12 mouse cellular contexts compared by ENCODE assay signal in the genomic region with DNA sequence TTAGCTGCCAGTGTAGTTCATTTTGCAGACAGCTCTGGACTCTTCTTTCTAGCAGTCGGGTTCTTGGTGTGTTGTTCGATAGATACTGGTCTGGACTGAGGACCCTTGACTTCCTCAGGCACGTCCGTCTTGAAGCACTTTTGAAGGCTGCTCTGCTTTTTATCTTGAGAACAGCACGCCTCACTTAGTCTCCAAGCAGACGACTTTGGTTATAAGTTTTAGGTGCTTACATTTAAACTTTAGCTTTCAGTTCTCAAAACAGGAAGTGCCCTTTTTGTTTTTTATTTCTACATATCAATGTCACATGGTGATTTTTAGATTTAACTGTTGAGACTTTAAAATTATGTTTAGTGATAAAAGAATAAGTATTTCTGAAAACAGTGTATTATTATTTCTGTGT. TPM values are rescaled to one million over a fixed set of nuclear protein-coding genes. Genes with fewer than 3 reads are reported as not detected.
DNase-seq lines count a peak whose midpoint lies in the region; ATAC-seq and TF ChIP-seq lines count a peak whose summit lies in the region.
"Had no signal": no experiment of that assay in that cellular context is flagged by ENCODE, and none has a peak within 500 bp of the region (broad histone marks: within the 10 kb centered on the region; RNA-seq: fewer than 3 reads in every experiment).

No protein-coding gene starts in this region.

- peak overlapping the region; percentile 33 for H3K4me2 ChIP-seq in heart, embryonic 13.5 days
- peak overlapping the region; percentile 16; the same call in 1 of the 2 replicates for H3K4me2 ChIP-seq in neural tube, embryonic 15.5 days
- H3K4me2 ChIP-seq in intestine, embryonic 16.5 days (ENCODE audit: low read depth, low read length): no peak overlapping the region
- no peak overlapping the region for H3K4me2 ChIP-seq in liver, postnatal 0 days (ENCODE audit: low read depth, low read length)
- H3K4me2 ChIP-seq: heart, embryonic 15.5 days had no signal

- peaks cover 39% of the 10 kb centered on the region for H3K4me1 ChIP-seq in heart, embryonic 13.5 days
- H3K4me1 ChIP-seq in neural tube, embryonic 15.5 days: 0 out of 2 replicates have a peak, but pooled peaks cover 7% of the 10 kb centered on the region
- H3K4me1 ChIP-seq in intestine, embryonic 16.5 days (ENCODE audit: control insufficient read depth, insufficient read depth, low read length): peaks cover 5% of the 10 kb centered on the region; the same call in 1 of the 2 replicates
- H3K4me1 ChIP-seq in liver, postnatal 0 days (ENCODE audit: insufficient read depth): no peaks in the 10 kb centered on the region

- no peak for TF ChIP-seq EP300 in liver, postnatal 0 days (IDR thresholded peaks at IDR 0.05; ENCODE audit: low read depth)

- 23% methylated on average over 6 of the region's 6 CpGs for WGBS in heart, embryonic 13.5 days
- 67% methylated on average over 6 of the region's 6 CpGs for WGBS in neural tube, embryonic 15.5 days
- 37% methylated on average over 6 of the region's 6 CpGs for WGBS in intestine, embryonic 16.5 days
- 43% methylated on average over 6 of the region's 6 CpGs for WGBS in liver, postnatal 0 days (ENCODE audit: insufficient replicate concordance)

- peak overlapping the region; percentile 34; the same call in 1 of the 2 replicates for H3K9ac ChIP-seq in heart, embryonic 13.5 days
- H3K9ac ChIP-seq in neural tube, embryonic 15.5 days (replicated peaks): no peak overlapping the region
- H3K9ac ChIP-seq in intestine, embryonic 16.5 days (ENCODE audit: low read depth, low read length): no peak overlapping the region
- H3K9ac ChIP-seq in liver, postnatal 0 days (replicated peaks): no peak overlapping the region
- H3K9ac ChIP-seq: heart, embryonic 15.5 days had no signal

- intact Hi-C loops in heart, postnatal 25 days (cut with DNase I): no loop called here

- H3K27ac ChIP-seq in heart, embryonic 13.5 days (replicated peaks): no peak overlapping the region
- H3K27ac ChIP-seq in neural tube, embryonic 15.5 days (replicated peaks): no peak overlapping the region
- H3K27ac ChIP-seq in intestine, embryonic 16.5 days (ENCODE audit: low read length): peak overlapping the region; percentile 37; the same call in 1 of the 2 replicates
- no peak overlapping the region for H3K27ac ChIP-seq in liver, postnatal 0 days (ENCODE audit: low read depth)
- H3K27ac ChIP-seq: heart, embryonic 15.5 days; macrophage had no signal

- no peaks in the 10 kb centered on the region for H3K27me3 ChIP-seq in heart, embryonic 13.5 days (replicated peaks)
- H3K27me3 ChIP-seq in neural tube, embryonic 15.5 days (replicated peaks): no peaks in the 10 kb centered on the region
- H3K27me3 ChIP-seq in intestine, embryonic 16.5 days (replicated peaks; ENCODE audit: control insufficient read depth, insufficient read depth, low read length): no peaks in the 10 kb centered on the region
- H3K27me3 ChIP-seq in liver, postnatal 0 days (ENCODE audit: insufficient read depth, low read length): no peaks in the 10 kb centered on the region
- H3K27me3 ChIP-seq: heart, embryonic 15.5 days had no signal

- ATAC-seq in heart, embryonic 13.5 days (ENCODE audit: extremely low read depth, insufficient number of reproducible peaks, low FRiP score, low TSS enrichment): no peak
- ATAC-seq in neural tube, embryonic 15.5 days (ENCODE audit: low FRiP score): no peak
- no peak for ATAC-seq in intestine, embryonic 16.5 days
- ATAC-seq in liver, postnatal 0 days: no peak

- H3K4me3 ChIP-seq in heart, embryonic 13.5 days: no peak overlapping the region
- no peak overlapping the region; the same call in 1 of the 2 replicates for H3K4me3 ChIP-seq in neural tube, embryonic 15.5 days (replicated peaks)
- no peak overlapping the region for H3K4me3 ChIP-seq in intestine, embryonic 16.5 days (ENCODE audit: low read length)
- H3K4me3 ChIP-seq in liver, postnatal 0 days (ENCODE audit: low read depth, low read length): no peak overlapping the region
- H3K4me3 ChIP-seq: heart, embryonic 15.5 days had no signal

- no peaks in the 10 kb centered on the region for H3K36me3 ChIP-seq in heart, embryonic 13.5 days
- no peaks in the 10 kb centered on the region for H3K36me3 ChIP-seq in neural tube, embryonic 15.5 days
- no peaks in the 10 kb centered on the region for H3K36me3 ChIP-seq in intestine, embryonic 16.5 days (ENCODE audit: control insufficient read depth, insufficient read depth, low read length)
- no peaks in the 10 kb centered on the region for H3K36me3 ChIP-seq in liver, postnatal 0 days (replicated peaks; ENCODE audit: insufficient read depth, low read length)
- H3K36me3 ChIP-seq: heart, embryonic 15.5 days had no signal

- DNase-seq in heart, postnatal 25 days (ENCODE audit: low spot score): no peak
- DNase-seq in neural tube, embryonic 10.5 days (ENCODE audit: extremely low spot score, low spot score): no peak
- peak; percentile 6 for DNase-seq in T-cell, adult 2 months (ENCODE audit: low spot score)
- no peak for DNase-seq in liver, postnatal 0 days
- no peak for DNase-seq in right cerebral cortex, postnatal 10 days (ENCODE audit: low spot score in 2 of 2)
- DNase-seq: cerebellum, adult 11-12 months; kidney, adult 2 months had no signal

- no peaks in the 10 kb centered on the region for H3K9me3 ChIP-seq in heart, embryonic 13.5 days
- no peaks in the 10 kb centered on the region for H3K9me3 ChIP-seq in neural tube, embryonic 15.5 days (replicated peaks)
- H3K9me3 ChIP-seq in intestine, embryonic 16.5 days (ENCODE audit: control insufficient read depth, low read length): no peaks in the 10 kb centered on the region
- H3K9me3 ChIP-seq in liver, postnatal 0 days (ENCODE audit: low read length): no peaks in the 10 kb centered on the region
- H3K9me3 ChIP-seq: heart, embryonic 15.5 days had no signal

- no peak for TF ChIP-seq CTCF in liver, postnatal 0 days (IDR thresholded peaks at IDR 0.05; ENCODE audit: low read depth)

RNA-seq across cellular contexts. Expression of gene Dlg1, which starts 33.1 kb away (rescaled TPM):
- 12.4 and 13.2 TPM in 2 replicates for polyA plus RNA-seq in heart, embryonic 13.5 days (2015; fragmentation: Nextera tagmentation; extraction: Ambion mirVana)
- total RNA-seq in heart, postnatal 25 days (2021): 10 to 100 TPM; 41.7 to 41.8 TPM
- polyA plus RNA-seq in neural tube, embryonic 15.5 days (2015; fragmentation: Nextera tagmentation; extraction: Ambion mirVana): 13.0 and 15.5 TPM in 2 replicates
- polyA plus RNA-seq in intestine, embryonic 16.5 days (2015; fragmentation: Nextera tagmentation; extraction: Ambion mirVana): 14.1 and 17.1 TPM in 2 replicates
- 4.5 and 5.6 TPM in 2 replicates for polyA plus RNA-seq in liver, postnatal 0 days (2015; fragmentation: Nextera tagmentation; extraction: Ambion mirVana)

Comparison
In these comparisons a context has a peak if more than half of its experiments do, and no peak if none do; other contexts are left out.
1. H3K4me2 ChIP-seq: peak in heart, embryonic 13.5 days (single experiment) and neural tube, embryonic 15.5 days (single experiment); none in intestine, embryonic 16.5 days (single experiment) and liver, postnatal 0 days (single experiment).